Mouse (Mus musculus): Measurements from ENCODE around the gene Wnt6.

Gene Wnt6

DNA sequence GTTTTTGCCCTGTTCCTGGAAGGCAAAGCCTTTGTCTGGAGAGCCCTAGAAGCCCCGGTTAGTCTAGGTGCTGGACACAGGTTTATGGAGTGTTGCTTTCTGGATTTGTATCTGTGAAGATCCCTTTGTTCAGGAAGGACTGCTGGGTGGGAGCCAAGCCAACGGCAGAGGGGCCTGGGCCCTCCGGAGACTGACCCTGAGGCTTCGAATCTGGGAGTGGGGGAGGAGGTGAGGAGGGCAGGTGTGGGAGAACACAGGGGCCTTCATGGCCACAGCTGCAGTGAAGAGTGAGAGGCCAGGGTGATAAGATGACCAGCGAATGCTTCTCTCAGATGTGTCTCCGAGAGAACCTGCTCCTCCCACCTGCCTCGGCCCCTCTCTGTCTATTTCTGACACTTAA lies 2.4 kb downstream of the Wnt6 start:
- in situ Hi-C loops (cut with MboI), result loop anchor here (5.0 kb wide), 1 partner anchor 33 kb away; no protein-coding TSS in a partner anchor

DNA sequence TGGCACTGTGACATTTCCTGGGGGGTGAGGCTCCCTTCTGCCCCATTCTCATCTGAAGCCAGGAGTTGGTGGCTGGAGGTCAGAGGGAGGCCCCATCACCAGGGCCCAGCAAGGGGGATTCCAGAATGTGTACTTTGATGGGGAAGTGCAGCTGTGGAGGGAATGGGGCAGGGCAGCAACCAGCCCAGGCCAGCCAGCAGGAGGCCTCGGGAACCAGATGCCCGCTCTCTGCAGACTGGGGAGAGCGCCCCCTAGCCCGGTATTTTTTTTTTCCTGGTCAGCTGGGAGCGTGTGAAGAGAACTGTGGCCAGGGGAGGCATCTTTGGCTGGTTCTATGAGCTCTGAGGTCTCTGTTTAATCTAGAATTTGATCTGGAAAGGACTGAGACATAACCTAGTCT lies 4.1 kb downstream of the Wnt6 start:
- in situ Hi-C loops (cut with MboI), result no loop called here

DNA sequence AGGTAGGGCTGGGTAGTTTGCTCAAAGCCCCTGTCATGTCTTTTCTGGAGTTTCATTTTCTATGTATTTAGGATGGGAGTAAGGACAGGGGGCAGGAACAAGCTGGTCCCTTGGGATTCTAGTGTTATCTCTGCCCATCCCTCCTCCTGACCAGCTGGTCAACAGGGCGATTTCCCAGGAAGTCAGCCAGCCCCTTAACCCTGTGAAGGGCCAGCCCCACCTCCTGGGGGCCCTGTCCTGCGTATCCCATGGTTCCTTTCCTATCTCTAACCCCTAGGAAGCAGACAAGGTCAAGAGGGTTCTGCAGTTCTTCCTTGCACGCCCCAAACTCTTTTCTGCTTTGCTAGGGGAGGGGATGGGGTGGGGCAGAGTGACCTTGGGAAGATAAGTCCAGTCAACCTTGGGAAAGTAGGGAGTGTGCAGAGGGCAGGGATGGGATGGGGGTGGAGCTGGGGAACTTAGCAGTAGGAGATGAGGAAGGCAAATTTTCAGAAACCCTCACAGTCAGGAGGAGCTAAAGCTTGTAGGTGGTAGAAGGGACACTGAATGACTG lies 7.3 kb downstream of the Wnt6 start:
- in situ Hi-C loops (cut with MboI), result no loop called here

DNA sequence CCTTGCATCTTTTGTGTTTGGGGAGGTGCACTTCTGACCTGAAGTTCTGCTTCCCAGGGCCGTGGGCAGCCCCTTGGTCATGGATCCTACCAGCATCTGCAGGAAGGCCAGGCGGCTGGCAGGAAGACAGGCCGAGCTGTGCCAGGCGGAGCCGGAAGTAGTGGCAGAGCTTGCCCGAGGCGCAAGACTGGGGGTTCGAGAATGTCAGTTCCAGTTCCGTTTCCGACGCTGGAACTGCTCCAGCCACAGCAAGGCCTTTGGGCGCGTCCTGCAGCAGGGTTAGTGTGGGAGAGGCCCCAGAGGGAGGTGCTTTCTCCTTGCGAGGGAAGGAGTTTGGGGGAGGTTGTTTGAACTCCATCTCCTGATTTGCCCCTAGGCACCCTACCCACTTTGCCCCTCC lies 10.4 kb downstream of the Wnt6 start:
- in situ Hi-C loops (cut with MboI), result no loop called here

DNA sequence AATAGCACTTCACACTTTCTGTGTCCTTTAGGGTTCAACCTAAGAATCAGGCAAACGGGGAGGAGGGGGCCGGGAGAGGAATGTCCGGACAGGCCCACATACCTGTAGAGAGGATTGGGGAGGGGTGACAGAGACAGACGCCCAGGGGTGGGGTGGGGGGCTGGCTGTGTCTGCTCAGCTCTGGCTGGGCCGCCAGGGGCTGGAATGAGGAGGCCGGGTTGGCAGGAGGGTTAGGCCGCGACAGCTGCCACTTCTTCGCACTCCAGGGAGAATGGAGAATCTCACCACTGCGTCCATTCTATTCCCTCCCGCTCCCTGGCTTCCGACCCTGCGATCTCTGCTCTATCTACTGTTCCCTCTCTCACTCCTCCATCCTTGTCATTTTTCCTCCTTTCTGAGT lies 11.9 kb downstream of the Wnt6 start:
- in situ Hi-C loops (cut with MboI), result no loop called here

DNA sequence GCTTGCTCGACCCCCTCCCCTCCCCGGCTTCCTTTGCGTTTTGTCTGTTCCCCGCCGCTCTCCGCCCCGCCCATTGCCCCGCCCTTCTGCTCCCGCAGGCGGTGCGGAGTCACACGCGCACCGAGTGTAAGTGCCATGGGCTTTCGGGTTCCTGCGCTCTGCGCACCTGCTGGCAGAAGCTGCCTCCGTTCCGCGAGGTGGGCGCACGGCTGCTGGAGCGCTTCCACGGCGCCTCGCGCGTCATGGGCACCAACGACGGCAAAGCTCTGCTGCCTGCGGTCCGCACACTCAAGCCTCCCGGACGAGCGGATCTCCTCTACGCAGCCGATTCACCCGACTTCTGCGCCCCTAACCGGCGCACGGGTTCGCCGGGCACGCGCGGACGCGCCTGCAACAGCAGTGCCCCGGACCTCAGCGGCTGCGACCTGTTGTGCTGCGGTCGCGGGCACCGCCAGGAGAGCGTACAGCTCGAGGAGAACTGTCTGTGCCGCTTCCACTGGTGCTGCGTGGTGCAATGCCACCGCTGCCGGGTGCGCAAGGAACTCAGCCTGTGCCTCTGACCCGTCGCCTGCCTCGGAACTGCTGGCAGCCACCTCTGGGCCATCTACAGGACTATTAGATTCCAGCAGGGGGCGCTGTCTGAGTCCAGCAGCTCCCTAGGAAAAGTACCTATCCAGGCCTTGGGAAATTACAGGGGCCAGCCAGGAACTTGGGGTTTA lies 12.5 kb downstream of the Wnt6 start:
- in situ Hi-C loops (cut with MboI), result no loop called here

DNA sequence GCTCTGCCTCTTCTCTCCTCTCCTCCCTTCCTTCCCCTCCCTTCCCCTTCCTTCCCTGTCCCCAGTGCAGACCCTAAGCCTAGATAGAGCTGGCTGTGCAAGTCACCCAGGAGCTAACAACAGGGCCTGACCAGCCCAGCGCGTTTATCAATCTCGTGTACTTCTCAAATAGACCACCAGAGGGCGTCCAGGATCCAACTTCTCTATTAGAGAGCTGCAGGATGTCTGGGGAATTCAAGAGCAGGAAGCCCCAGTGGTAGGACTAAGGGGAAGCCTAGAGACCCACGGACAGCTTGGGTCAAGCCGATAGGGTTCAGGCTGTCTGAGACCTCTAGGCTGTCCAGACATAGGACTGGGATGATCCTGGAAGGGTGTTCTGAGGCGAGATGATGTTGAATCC lies 16.2 kb downstream of the Wnt6 start:
- in situ Hi-C loops (cut with MboI), result no loop called here

DNA sequence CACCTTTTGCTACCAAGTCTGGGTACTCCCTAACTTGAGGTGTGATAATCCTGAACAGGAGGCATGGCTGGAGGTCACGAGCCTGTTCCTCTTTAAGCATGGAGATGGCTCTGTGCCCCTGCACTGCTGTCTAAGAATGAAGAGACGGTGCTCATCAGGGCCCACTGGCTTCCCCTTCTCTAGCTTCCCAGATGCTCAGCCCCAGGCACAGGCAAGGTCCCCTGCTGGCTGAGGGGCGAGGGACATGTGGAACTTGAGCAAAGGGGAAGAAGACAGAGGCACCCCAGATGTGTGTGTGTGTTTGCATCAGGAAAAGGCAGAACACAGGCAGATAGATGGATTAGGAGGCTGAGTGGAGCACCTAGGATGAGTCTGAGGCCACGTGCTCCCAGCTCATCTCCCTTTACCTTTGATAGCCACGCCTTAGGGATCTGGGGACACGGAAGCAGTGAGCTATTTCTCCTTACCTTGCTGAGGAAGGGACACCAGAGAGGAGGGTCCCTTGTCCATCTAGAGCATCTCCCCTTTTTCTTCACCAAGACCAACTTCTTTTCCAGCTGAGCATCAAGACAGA lies 17.0 kb downstream of the Wnt6 start:
- in situ Hi-C loops (cut with MboI), result no loop called here

DNA sequence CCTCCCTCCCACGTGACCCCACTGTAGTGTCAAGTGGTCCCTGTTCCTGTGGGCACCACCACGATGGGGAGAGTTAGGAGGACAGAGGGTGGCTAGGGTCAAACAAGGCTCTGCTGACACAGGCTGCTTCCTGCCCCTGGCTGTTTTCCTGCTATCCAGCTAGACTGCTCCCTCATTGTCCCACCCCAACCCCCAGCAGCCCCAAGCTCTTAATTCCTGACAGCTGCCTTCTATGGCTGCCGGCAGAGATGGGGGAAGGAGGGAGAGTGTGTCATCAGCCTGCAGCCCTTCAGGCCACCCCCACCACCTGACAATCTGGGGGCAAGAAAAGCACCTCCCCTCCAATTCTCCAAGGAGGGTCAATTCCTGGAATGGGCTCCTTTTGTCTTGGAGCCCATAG lies 18.4 kb downstream of the Wnt6 start:
- in situ Hi-C loops (cut with MboI), result no loop called here

DNA sequence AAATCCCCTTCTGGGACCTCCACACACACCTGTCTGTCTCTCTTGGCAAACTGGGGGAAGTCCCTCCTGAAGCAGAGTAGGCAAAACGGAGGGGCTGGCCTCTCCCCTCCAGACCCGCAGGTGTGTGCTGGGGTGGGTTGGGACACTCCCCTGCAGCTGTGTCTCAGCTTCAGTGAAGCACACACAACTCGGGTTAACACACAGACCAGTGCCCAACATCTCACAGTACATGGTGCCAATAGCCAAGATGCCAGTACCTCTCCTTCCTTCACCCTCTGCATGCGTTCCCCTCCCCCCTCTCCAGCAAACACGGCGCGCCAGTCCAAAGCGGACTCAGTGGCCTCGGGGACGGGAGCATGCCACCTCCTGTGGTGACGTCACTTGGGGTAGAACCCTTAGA lies 19.6 kb downstream of the Wnt6 start, which contains the start of gene Wnt10a:
Wnt10a (plus strand) TSS at position 268 of the 400 bp plus-strand sequence.
- in situ Hi-C loops (cut with MboI), result no loop called here

DNA sequence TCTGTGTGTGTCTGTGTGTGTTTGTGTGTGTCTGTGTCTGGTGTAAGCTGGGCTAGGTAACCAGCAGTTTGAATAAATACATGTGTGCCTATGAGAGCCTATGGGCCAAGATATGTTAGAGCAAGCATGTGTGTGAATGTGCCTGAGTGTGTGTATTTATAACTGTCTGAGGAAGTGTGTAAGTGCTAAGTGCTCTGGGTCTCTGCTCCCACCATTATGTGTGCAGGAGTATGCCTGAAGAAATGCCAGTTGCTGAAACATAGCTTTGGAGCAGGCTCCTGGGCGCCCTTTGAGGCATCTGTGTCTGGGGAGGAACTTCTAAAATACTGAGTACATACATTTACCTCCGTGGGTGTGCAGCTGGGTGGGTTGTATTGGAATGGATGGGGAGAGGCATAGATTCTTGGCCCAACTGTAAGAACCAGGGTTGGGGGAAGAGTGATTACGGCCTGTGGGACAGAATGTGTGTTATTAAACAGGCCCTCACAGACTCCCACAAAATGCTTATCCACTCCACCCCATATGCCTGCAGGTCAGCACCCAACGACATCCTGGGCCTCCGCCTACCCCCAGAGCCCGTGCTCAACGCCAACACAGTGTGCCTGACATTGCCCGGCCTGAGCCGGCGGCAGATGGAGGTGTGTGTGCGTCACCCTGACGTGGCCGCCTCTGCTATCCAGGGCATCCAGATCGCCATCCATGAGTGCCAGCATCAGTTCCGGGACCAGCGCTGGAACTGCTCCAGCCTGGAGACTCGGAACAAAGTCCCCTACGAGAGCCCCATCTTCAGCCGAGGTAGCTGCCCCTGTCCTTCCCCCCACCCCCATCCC lies 21.4 kb downstream of the Wnt6 start:
- in situ Hi-C loops (cut with MboI), result no loop called here

DNA sequence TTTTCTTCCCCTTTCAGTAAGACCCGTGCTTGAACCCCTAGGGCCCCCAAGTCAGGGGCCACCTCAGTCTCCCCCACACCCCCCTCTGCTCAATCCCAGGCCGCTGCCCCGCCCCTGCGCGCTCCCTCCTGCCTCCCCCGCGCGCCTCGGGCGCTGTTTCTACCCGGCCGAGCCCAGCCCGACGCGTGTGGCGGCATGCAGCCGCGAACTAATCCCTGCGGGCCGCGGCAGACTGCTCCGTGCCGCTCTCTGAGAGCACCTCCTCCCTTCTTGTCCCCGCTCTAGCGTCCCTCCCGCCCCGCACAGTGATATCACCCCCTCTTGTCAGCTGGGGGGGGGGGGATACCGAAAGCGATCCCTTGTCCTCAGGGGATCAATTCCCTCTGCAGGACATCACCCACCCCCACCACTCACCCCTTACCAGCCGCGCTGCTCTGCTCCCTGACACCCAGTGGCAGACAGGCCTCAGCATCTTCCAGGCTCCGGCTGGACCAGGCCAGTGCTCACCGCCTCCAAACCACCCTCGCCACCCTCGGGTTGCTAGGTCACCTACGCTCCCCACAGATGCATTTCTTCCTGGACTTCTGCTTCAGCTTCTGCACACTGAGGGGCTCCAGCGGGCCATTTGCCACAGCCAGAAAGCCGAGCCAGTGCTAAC lies 22.9 kb downstream of the Wnt6 start:
- in situ Hi-C loops (cut with MboI), result no loop called here

DNA sequence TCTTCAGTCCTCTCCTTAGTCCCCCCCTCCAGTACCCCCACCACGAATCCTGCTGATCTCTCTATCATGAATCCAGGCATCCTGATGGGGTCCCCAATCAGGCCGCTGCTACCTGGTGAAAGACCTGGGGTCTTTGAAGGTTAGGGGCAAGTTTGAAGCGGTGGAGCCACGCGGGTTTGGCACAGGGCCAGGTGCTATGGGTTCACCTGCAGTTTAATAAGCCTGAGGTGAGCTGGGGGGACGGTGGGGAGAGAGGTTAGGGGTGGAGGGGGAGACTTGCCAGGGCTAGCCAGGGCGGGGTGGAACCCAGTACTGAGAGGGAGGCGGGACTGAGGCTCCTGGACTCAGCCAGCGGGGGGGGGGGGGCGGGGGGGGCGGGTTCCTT lies 23.4 kb downstream of the Wnt6 start:
- in situ Hi-C loops (cut with MboI), result no loop called here

DNA sequence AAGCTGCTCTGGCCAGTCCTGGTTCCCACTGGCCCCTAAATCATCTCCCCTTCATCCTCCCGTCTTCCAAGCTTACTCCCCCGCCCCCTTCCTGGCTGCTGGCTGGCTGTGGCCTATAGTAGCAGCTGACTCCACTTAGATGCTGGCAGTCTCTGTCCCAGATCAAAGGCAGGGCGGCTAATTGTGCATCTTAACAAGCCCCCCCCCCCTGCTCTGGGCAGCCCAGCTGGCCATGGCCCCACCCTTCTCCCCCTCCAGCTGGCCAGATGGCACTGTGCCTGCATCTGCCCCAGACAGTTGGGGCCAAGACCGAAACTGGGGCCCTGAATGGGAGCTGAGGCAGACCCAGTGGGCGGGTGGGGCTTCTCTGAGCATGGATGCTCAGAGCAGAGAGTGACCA lies 25.8 kb downstream of the Wnt6 start:
- in situ Hi-C loops (cut with MboI), result no loop called here

DNA sequence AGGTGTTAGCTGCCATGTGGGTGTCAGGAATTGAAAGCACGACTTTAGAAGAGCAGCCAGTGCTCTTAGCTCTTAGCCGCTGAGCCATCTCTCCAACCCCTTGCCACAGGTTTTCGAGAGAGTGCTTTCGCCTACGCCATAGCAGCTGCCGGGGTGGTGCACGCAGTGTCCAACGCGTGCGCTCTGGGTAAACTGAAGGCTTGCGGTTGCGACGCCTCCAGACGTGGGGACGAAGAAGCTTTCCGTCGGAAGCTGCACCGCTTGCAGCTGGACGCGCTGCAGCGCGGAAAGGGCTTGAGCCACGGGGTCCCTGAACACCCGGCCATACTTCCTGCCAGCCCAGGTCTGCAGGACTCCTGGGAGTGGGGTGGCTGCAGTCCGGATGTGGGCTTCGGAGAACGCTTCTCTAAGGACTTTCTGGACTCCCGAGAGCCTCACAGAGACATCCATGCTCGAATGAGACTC lies 28.8 kb downstream of the Wnt6 start:
- in situ Hi-C loops (cut with MboI), result no loop called here

DNA sequence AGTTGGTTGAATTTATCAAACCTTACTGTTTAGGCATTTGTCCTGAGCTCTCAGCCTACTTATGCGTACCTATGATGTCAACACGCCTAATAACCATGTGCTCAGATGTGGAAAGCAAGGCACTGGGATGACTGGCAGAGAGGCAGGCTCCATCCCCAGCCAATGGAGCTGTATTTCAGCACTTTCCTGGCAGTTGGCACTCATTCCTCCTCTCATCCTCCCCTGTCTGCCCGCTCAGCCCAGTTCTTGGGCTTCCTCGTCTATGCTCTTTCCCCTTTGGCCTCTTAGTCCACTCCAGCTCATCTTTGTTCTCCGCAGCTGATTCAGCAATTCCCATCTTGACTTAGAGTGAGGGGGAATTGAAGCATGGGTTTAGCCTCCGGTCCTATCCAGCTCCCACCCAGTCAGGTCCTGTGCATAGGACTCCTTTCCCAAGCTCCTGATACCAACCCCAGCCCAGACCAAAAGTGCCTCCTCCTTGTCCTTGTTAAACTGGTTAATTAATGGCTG lies 30.0 kb downstream of the Wnt6 start:
- in situ Hi-C loops (cut with MboI), result no loop called here

DNA sequence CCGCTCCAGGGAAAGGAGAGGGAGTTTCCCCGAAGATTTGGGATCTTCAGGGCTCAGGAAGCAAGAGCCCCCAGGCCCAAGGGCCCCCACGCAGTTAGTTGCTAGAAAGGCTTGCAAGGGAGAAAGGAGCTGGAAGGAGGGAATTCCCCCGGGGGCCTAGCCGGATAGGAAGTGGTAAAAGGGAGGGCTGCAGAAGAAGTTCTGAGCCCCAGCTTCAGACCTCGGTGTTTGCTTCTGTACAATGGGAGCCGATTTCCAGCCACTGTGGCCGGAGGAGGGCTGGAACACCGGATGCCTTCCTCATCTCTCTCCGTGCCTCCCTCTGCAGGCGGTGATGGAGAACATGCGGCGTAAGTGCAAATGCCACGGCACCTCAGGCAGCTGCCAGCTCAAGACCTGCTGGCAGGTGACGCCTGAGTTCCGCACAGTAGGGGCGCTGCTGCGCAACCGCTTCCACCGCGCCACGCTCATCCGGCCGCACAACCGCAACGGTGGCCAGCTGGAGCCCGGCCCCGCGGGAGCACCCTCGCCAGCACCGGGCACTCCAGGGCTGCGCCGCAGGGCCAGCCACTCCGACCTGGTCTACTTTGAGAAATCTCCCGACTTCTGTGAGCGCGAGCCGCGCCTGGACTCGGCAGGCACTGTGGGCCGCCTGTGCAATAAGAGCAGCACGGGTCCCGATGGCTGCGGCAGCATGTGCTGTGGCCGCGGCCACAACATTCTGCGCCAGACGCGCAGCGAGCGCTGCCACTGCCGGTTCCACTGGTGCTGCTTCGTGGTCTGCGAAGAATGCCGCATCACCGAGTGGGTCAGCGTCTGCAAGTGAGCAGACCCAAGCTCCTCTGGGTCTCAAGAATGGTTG lies 31.3 kb downstream of the Wnt6 start:
- in situ Hi-C loops (cut with MboI), result no loop called here

DNA sequence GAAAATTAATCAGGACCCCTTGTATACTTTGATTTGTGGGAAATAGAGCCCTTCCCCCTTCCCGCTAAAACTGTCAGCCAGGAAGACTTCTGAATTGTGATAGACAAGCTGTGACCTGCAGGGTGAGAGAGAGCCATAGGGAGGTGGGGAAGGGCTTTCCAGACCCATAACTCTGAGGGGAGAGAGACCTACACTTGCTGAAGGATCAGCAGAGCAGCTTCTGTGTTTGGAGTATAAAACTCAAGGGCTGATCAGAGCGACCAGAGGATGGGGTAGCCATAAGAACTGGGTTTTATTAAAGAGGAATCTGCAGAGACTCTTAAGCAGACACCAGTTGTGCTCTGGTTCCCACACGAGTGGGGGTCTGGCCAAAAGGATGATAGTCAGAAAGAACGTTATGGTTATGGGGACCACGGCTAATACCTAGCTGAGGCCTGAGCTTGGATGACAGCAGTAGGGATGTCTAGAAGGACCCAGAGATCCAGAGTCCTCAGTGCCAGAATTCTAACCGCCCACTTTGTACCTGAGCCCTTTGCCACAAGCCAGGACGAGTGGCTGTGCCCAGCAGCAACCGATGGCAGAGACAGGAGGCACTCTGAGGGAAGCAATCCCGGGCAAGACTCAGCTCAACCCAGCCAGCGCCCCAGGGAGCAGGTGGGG lies 32.6 kb downstream of the Wnt6 start:
- in situ Hi-C loops (cut with MboI), result no loop called here

DNA sequence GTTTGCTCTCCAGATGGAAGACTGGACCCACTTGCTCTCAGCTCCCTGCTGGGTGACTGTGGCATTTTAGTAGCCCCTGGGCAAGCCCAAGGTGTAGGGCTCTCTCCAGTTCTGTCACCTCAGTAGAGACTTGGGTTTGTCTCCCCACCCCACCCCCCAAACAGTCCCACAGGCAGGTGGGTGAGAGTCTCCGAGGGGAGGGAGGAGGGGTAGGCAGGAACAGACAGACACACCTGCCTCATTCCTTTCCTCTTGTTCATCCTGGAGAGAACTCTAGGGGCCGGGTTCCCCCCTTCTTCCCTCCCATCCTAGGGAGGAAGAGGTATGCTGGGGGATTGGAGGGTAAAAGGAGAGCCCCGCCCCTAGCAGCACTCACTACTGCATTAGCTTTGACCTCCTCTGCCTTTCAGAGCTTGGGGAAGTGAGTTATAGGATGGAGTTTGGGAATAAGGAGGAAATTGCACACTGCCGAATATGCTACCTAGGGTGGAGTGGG lies 33.7 kb downstream of the Wnt6 start:
- in situ Hi-C loops (cut with MboI), result loop anchor here (5.0 kb wide), 1 partner anchor 33 kb away; the partner anchor contains the start of gene Wnt6

DNA sequence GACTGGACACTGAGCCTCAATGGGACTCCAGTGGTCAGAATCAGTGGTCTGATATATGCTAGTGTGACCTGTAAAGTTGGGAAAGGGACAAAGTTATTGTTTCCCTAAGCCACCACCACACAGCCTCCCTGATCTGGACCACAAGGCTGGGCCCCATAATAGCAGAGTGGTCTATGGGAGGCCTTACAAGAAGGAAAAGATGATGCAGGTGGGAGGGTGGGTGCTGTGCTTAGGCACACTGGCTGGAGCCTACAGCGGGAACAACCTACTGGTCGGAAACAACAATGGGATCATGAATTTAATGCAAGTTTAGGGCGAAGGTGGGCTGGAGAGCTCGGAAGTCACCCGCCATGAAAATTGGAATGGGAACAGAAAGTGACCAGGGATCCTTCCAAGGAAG lies 34.2 kb downstream of the Wnt6 start:
- in situ Hi-C loops (cut with MboI), result loop anchor here (5.0 kb wide), 1 partner anchor 34 kb away; the partner anchor contains the start of gene Wnt6

Data from mature B cell (primary cell).